Mouse (Mus musculus) embryonic fibroblast, embryonic 13.5 days (primary cell): ENCODE measurements around the gene Cdc14b. TPM values are rescaled to one million over a fixed set of nuclear protein-coding genes. Genes with fewer than 3 reads are reported as not detected.

Experiments
- H3K27ac ChIP-seq: 2 replicates; pipeline ENCODE4 v1.5.1; 2012; ENCODE audit warnings: low read length, control low read depth, inconsistent platforms; ENCODE audit not compliant: insufficient read depth
- H3K4me1 ChIP-seq: 2 replicates; pipeline ENCODE4 v1.6.1; 2011; ENCODE audit warnings: low read length; ENCODE audit not compliant: control insufficient read depth, insufficient read depth
- H3K4me3 ChIP-seq: 2 replicates; pipeline ENCODE4 v1.5.1; 2011; ENCODE audit warnings: mild to moderate bottlenecking, control low read depth, low read length; ENCODE audit not compliant: insufficient read depth
- CTCF ChIP-seq: IDR thresholded peaks from 2 replicates; pipeline ENCODE4 v1.5.1; 2011; ENCODE audit warnings: mild to moderate bottlenecking, control low read depth, low read length, moderate library complexity, borderline replicate concordance; ENCODE audit not compliant: insufficient read depth
- POLR2A ChIP-seq: IDR thresholded peaks from 2 replicates; pipeline ENCODE4 v1.6.1; 2011; ENCODE audit warnings: low read depth, mild to moderate bottlenecking, control low read depth, low read length, moderate library complexity
- polyA plus RNA-seq: library from polyadenylated mRNA; stranded (reverse); fragments of >200 nt; gene quantifications from 2 replicates; pipeline ENCODE4 v1.2.4, GENCODE M21; 2011; ENCODE audit warnings: low read depth; ENCODE audit not compliant: missing spikeins, insufficient read length

The Cdc14b gene
- 18.5 and 20.1 TPM in 2 replicates for polyA plus RNA-seq

GRCm38 (mm10) chr13:64274879-64275753 lies at the start of gene Cdc14b:
TSS of gene Cdc14b (minus strand) at chr13:64275290.
- peak within 1 kb of the TSS; percentile 76 for H3K4me3 ChIP-seq
- TF ChIP-seq CTCF (no peak), POLR2A (peak; percentile 36; the same call in 1 of the 2 replicates)
- no peak within 1 kb of the TSS for H3K27ac ChIP-seq
- no peaks in the 10 kb centered on the region for H3K4me1 ChIP-seq

GRCm38 (mm10) chr13:64322561-64323281 lies 47.6 kb upstream of the Cdc14b start:
- Histone ChIP-seq H3K4me3 (no peak overlapping the region), H3K27ac (no peak overlapping the region), H3K4me1 (no peaks in the 10 kb centered on the region)
- TF ChIP-seq CTCF = no peak
- no peak for TF ChIP-seq POLR2A

DNA sequence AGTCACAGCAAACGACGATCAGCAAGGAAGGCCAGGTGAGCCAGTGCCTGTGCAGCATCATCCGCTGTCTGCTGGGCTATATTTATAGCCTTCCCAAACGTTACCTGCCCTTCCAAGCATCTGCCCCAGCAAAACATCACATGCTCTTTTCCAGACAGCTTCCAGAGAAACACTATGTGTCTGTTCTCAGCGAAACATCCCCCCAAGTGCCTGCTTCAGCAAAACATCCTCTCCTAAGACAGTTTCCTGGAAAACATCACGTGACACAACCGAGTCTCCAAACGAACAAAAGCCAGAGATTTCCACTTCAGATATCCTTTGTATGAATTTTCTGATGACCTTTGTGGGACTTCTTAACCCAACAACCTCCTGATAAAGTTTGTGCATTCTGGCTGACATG lies 45.2 kb upstream of the Cdc14b start:
- H3K4me1 ChIP-seq = no peaks in the 10 kb centered on the region
- no peak overlapping the region for H3K27ac ChIP-seq
- no peak for TF ChIP-seq CTCF
- no peak for TF ChIP-seq POLR2A
- no peak overlapping the region for H3K4me3 ChIP-seq

DNA sequence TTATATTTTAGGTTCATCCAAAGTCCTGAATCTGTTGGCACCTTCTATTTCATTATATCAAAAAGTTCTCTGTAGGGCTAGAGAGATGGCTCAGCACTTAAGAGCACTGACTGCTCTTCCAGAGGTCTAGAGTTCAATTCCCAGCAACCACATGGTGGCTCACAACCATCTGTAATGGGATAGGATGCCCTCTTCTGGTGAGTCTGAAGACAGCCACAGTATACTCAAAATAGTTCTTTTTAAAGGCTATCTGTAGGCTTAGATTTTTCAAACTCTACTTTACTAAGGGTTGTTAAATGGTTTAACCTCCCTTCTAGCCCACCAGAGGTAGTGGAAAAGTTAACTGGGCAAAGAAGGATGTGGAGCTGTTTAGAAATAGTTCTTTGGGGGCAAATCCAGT lies 44.7 kb upstream of the Cdc14b start:
- H3K27ac ChIP-seq = no peak overlapping the region
- TF ChIP-seq POLR2A = no peak
- TF ChIP-seq CTCF = no peak
- H3K4me1 ChIP-seq = no peaks in the 10 kb centered on the region
- no peak overlapping the region for H3K4me3 ChIP-seq

DNA sequence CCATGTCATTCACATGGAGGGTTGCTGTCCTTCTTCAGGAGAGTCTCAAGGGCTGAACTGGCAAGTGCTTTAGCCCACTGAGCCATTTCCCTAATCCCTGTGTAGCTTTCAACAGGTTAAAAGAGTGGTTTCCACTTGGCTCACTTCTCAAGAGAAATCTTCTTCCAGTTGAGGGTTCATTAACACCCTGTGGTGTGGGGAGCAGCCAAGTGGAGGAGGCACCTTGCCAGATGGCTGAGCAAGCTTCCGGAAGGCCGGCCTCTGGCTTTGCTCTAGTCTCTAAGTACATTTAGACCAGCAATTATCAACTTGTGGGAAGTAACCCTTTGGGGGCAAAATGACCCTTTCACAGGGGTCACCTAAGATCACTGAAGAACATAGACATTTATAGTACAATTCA lies 43.3 kb upstream of the Cdc14b start:
- Histone ChIP-seq H3K4me3 (no peak overlapping the region), H3K27ac (no peak overlapping the region), H3K4me1 (no peaks in the 10 kb centered on the region)
- no peak for TF ChIP-seq POLR2A
- no peak for TF ChIP-seq CTCF

DNA sequence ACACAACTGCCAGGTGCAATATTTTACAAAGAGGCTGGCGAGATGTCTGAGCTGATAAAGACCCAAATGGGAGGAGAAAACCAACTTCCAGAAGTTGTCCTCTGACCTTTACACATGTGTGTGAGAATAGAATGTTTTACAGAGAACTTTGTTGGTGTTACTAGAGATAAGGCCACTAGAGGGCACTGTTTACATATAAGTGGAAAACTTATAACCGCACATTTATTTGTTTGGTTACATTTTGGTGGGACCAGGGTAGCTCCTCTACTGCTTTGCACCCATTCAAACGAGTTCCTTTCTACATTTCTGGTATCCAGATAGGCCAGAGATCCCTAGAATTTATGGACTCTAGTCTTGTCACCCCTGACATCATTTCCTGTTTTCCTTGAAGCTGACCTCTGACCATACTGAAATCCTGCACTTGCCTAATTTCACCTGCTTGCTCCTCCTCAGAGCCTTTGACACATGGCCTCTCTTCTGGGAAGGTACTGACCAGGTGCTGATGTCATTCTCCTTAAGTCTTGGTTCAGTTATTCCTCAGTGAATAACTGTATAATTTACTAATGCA lies 40.5 kb upstream of the Cdc14b start:
- Histone ChIP-seq H3K4me1 (0 out of 2 replicates have a peak, but pooled peaks cover 7% of the 10 kb centered on the region), H3K4me3 (no peak overlapping the region), H3K27ac (no peak overlapping the region)
- no peak for TF ChIP-seq POLR2A
- TF ChIP-seq CTCF = no peak

GRCm38 (mm10) chr13:64314041-64314440 lies 39.0 kb upstream of the Cdc14b start:
- H3K4me1 ChIP-seq = 0 out of 2 replicates have a peak, but pooled peaks cover 8% of the 10 kb centered on the region
- TF ChIP-seq CTCF (no peak), POLR2A (no peak)
- H3K4me3 ChIP-seq = no peak overlapping the region
- H3K27ac ChIP-seq = no peak overlapping the region

DNA sequence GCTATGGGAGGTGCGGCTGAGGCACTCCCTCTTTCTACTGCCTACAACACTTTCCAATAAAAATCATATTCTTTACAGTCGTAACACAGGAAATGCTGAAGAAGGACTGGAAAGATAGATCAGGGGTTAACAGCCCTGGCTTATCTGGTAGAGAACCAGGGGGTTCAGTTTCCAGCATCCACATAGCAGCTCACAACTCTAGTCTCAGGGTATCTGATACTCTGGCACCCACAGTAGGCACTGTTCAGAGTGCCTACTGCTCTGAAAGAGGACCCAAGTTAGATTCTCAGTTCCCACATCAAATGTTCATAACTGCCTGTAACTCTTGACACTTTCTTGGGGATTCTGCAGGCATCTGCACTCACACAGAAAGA lies 37.8 kb upstream of the Cdc14b start:
- peak overlapping the region; percentile 8; the same call in 1 of the 2 replicates for H3K4me3 ChIP-seq
- TF ChIP-seq CTCF (no peak), POLR2A (no peak; the same call in 1 of the 2 replicates)
- H3K4me1 ChIP-seq = 0 out of 2 replicates have a peak, but pooled peaks cover 8% of the 10 kb centered on the region
- H3K27ac ChIP-seq = no peak overlapping the region

DNA sequence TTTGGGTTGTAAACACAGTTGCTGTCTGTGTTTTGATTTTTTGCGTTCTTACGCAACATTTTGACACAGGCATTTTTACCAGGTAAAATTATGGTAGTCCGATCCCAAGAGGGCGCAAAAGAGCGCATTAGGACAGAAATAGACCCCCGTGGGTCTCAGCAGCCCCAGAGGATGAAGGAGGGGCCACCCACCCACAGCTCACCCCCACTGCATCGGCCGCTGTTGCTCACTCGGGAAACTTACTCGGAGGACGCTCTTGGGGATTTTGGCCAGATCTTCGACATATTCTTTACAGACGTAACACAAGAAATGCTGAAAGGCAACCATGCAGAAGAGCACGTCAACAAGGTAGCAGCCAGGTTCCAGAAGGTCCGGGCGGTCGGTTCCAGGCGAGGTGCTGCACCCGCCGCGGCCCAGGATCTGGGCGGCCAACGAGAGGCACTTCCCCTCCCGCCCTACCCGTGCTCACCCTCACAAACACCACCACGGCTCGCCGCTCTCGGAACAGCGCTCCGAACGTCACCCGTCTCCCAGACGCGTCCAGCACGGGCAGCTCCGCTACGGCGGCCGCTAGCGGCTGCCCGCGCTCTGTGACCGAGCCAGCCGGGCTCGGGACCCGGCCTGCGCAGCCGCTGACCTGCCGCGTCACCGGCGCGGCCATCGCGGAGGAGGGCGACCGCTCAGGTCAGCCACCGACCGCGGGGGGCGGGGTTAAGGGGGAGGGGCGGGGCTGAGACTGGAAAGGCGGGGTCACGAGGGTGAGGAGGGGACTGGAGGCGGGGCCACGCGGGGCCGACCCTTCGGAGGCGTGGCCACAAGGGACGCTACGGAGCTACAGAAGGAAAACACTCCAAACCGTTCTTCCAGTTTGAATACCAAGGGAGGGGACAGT lies 37.2 kb upstream of the Cdc14b start, which contains the start of gene Aaed1:
Aaed1 (minus strand) TSS at position 687 of the 892 bp plus-strand sequence.
- Histone ChIP-seq H3K4me1 (0 out of 2 replicates have a peak, but pooled peaks cover 8% of the 10 kb centered on the region), H3K4me3 (peak within 1 kb of the TSS; percentile 78), H3K27ac (peak within 1 kb of the TSS; percentile 44)
- TF ChIP-seq CTCF (no peak), POLR2A (peak; percentile 71; the same call in 1 of the 2 replicates)
